Mouse (Mus musculus): Measurements from ENCODE around the gene Derl3. TPM values are rescaled to one million over a fixed set of nuclear protein-coding genes. Genes with fewer than 3 reads are reported as not detected.

Gene Derl3
- polyA plus RNA-seq, 1 experiment: 1.0 TPM

GRCm38 (mm10) chr10:75904391-75904790 is 11.2 kb downstream of the Derl3 start:
- H3K4me3 ChIP-seq (ENCODE audit: insufficient read depth, low read length): no peak overlapping the region
- no peaks in the 10 kb centered on the region for H3K4me1 ChIP-seq (ENCODE audit: control insufficient read depth, insufficient read depth, low read length)
- TF ChIP-seq CTCF (IDR thresholded peaks at IDR 0.05; ENCODE audit: low read depth, low read length) (no peak), POLR2A (IDR thresholded peaks at IDR 0.05; ENCODE audit: borderline replicate concordance, low read depth, low read length) (no peak)
- H3K27ac ChIP-seq (ENCODE audit: insufficient read depth, low read depth, low read length): no peak overlapping the region

- Histone ChIP-seq H3K4me1 (ENCODE audit: control insufficient read depth, insufficient read depth, low read length) (no peaks in the 10 kb centered on the region), H3K27ac (ENCODE audit: insufficient read depth, low read depth, low read length) (no peak overlapping the region), H3K4me3 (ENCODE audit: insufficient read depth, low read length) (no peak overlapping the region)
- TF ChIP-seq CTCF (IDR thresholded peaks at IDR 0.05; ENCODE audit: low read depth, low read length) (no peak), POLR2A (IDR thresholded peaks at IDR 0.05; ENCODE audit: borderline replicate concordance, low read depth, low read length) (no peak)
Observed at GRCm38 (mm10) chr10:75906882-75907281, 13.7 kb downstream of the Derl3 start.

- TF ChIP-seq POLR2A (IDR thresholded peaks at IDR 0.05; ENCODE audit: borderline replicate concordance, low read depth, low read length): no peak
- TF ChIP-seq CTCF (IDR thresholded peaks at IDR 0.05; ENCODE audit: low read depth, low read length): no peak
- no peak overlapping the region for H3K27ac ChIP-seq (ENCODE audit: insufficient read depth, low read depth, low read length)
- H3K4me3 ChIP-seq (ENCODE audit: insufficient read depth, low read length): no peak overlapping the region
- H3K4me1 ChIP-seq (ENCODE audit: control insufficient read depth, insufficient read depth, low read length): no peaks in the 10 kb centered on the region
Observed at GRCm38 (mm10) chr10:75910698-75911097, 17.5 kb downstream of the Derl3 start.

GRCm38 (mm10) chr10:75913013-75913589 is 19.9 kb downstream of the Derl3 start:
- Histone ChIP-seq H3K4me1 (ENCODE audit: control insufficient read depth, insufficient read depth, low read length) (no peaks in the 10 kb centered on the region), H3K4me3 (ENCODE audit: insufficient read depth, low read length) (no peak overlapping the region), H3K27ac (ENCODE audit: insufficient read depth, low read depth, low read length) (no peak overlapping the region)
- TF ChIP-seq CTCF (IDR thresholded peaks at IDR 0.05; ENCODE audit: low read depth, low read length) (no peak), POLR2A (IDR thresholded peaks at IDR 0.05; ENCODE audit: borderline replicate concordance, low read depth, low read length) (no peak)

- Histone ChIP-seq H3K4me1 (ENCODE audit: control insufficient read depth, insufficient read depth, low read length) (peaks cover 14% of the 10 kb centered on the region), H3K4me3 (ENCODE audit: insufficient read depth, low read length) (no peak overlapping the region), H3K27ac (ENCODE audit: insufficient read depth, low read depth, low read length) (no peak overlapping the region)
- TF ChIP-seq POLR2A (IDR thresholded peaks at IDR 0.05; ENCODE audit: borderline replicate concordance, low read depth, low read length) (no peak), CTCF (IDR thresholded peaks at IDR 0.05; ENCODE audit: low read depth, low read length) (no peak)
Observed at GRCm38 (mm10) chr10:75915557-75915956, 22.3 kb downstream of the Derl3 start.

- peaks cover 14% of the 10 kb centered on the region for H3K4me1 ChIP-seq (ENCODE audit: control insufficient read depth, insufficient read depth, low read length)
- H3K27ac ChIP-seq (ENCODE audit: insufficient read depth, low read depth, low read length): no peak overlapping the region
- H3K4me3 ChIP-seq (ENCODE audit: insufficient read depth, low read length): no peak overlapping the region
- TF ChIP-seq POLR2A (IDR thresholded peaks at IDR 0.05; ENCODE audit: borderline replicate concordance, low read depth, low read length): no peak
- no peak for TF ChIP-seq CTCF (IDR thresholded peaks at IDR 0.05; ENCODE audit: low read depth, low read length)
Observed at GRCm38 (mm10) chr10:75916840-75917239, 23.6 kb downstream of the Derl3 start.

- TF ChIP-seq POLR2A (IDR thresholded peaks at IDR 0.05; ENCODE audit: borderline replicate concordance, low read depth, low read length) (no peak), CTCF (IDR thresholded peaks at IDR 0.05; ENCODE audit: low read depth, low read length) (no peak)
- Histone ChIP-seq H3K27ac (ENCODE audit: insufficient read depth, low read depth, low read length) (no peak overlapping the region), H3K4me1 (ENCODE audit: control insufficient read depth, insufficient read depth, low read length) (peaks cover 14% of the 10 kb centered on the region)
Observed at GRCm38 (mm10) chr10:75919026-75919425, 25.8 kb downstream of the Derl3 start.

GRCm38 (mm10) chr10:75921026-75921725 is 28.0 kb downstream of the Derl3 start, which contains the start of gene Smarcb1:
TSS of gene Smarcb1 (minus strand) at chr10:75921617.
- TF ChIP-seq POLR2A (IDR thresholded peaks at IDR 0.05; ENCODE audit: borderline replicate concordance, low read depth, low read length) (no peak), CTCF (IDR thresholded peaks at IDR 0.05; ENCODE audit: low read depth, low read length) (no peak)
- Histone ChIP-seq H3K4me3 (ENCODE audit: insufficient read depth, low read length) (peak within 1 kb of the TSS; percentile 88), H3K27ac (ENCODE audit: insufficient read depth, low read depth, low read length) (peak within 1 kb of the TSS; percentile 66), H3K4me1 (ENCODE audit: control insufficient read depth, insufficient read depth, low read length) (peaks cover 14% of the 10 kb centered on the region)

More at GRCm38 (mm10) chr10:75919026-75919425, 25.8 kb downstream of the Derl3 start:
- H3K4me3 ChIP-seq (ENCODE audit: insufficient read depth, low read length): no peak overlapping the region

- TF ChIP-seq POLR2A (IDR thresholded peaks at IDR 0.05; ENCODE audit: borderline replicate concordance, low read depth, low read length) (no peak), CTCF (IDR thresholded peaks at IDR 0.05; ENCODE audit: low read depth, low read length) (no peak)
- peak overlapping the region; percentile 88 for H3K4me3 ChIP-seq (ENCODE audit: insufficient read depth, low read length)
- H3K27ac ChIP-seq (ENCODE audit: insufficient read depth, low read depth, low read length): peak overlapping the region; percentile 30; the same call in 1 of the 2 replicates
- peaks cover 14% of the 10 kb centered on the region for H3K4me1 ChIP-seq (ENCODE audit: control insufficient read depth, insufficient read depth, low read length)
Observed at GRCm38 (mm10) chr10:75921726-75922560, 28.7 kb downstream of the Derl3 start.
